Mouse (Mus musculus) olfactory bulb, adult 2 months (tissue): Measurements from ENCODE around the gene Cadm4. TPM values are rescaled to one million over a fixed set of nuclear protein-coding genes. Genes with fewer than 3 reads are reported as not detected.
"Not testable (repeated sequence)": the region's sequence is repeated elsewhere in the genome, so short reads cannot be mapped to it uniquely, and the experiment has no call there.

ENCODE experiments used
- H3K27ac ChIP-seq: fragments of 200-500 bp; 2 replicates; pipeline ENCODE4 v1.5.1; 2012; ENCODE audit warnings: low read depth, low read length; ENCODE audit not compliant: insufficient read depth
- H3K4me1 ChIP-seq: fragments of 200-500 bp; 2 replicates; pipeline ENCODE4 v1.6.1; 2012; ENCODE audit warnings: low read length; ENCODE audit not compliant: control insufficient read depth, insufficient read depth
- H3K4me3 ChIP-seq: fragments of 200-500 bp; 2 replicates; pipeline ENCODE4 v1.5.1; 2012; ENCODE audit warnings: mild to moderate bottlenecking, low read depth, low read length, moderate library complexity; ENCODE audit not compliant: insufficient read depth
- CTCF ChIP-seq: fragments of 200-500 bp; IDR thresholded peaks from 2 replicates; pipeline ENCODE4 v1.5.1; 2012; ENCODE audit warnings: low read depth, mild to moderate bottlenecking, low read length, moderate library complexity; ENCODE audit not compliant: insufficient read depth
- POLR2A ChIP-seq: fragments of 200-500 bp; IDR thresholded peaks from 2 replicates; pipeline ENCODE4 v1.6.1; 2012; ENCODE audit warnings: mild to moderate bottlenecking, low read depth, low read length, moderate library complexity; ENCODE audit not compliant: insufficient read depth
- WGBS: fragments of 180-500 bp; shearing (Covaris S2); methylation state at CpG from one replicate; pipeline ENCODE4 v1.1.7; 2018; 5-methylcytosine and 5-hydroxymethylcytosine counted together
- polyA plus RNA-seq: library from polyadenylated mRNA; stranded (reverse); fragments of >200 nt; gene quantifications from 2 replicates; pipeline ENCODE4 v1.2.4, GENCODE M21; 2012; ENCODE audit warnings: low replicate concordance; ENCODE audit not compliant: missing spikeins, insufficient read depth, insufficient read length

The Cadm4 gene
- polyA plus RNA-seq, 1 experiment, result not detected

DNA sequence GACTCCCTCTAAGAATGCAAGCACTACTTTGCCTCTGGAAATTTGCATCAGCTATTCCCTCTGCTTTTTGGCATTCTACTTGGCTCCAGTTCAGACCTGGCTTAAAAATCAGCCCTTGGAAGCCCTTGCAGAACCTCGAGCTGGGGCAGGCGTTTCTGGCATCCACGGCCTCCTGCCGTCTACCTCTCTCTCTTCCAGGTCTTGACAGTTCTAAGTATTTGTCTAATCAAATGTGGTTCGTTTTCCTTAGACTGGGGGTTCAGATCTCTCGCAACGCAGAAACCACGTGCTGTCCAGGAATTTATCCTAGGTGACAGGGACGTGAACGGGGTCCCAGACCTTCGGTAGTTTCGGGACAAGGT, 24.6 kb downstream of the Cadm4 start:
- peak overlapping the region; percentile 83 for H3K27ac ChIP-seq
- H3K4me1 ChIP-seq, result peaks cover 16% of the 10 kb centered on the region
- H3K4me3 ChIP-seq, result peak overlapping the region; percentile 57
- WGBS, result under 1% methylated on average over 12 of the region's 12 CpGs
- TF ChIP-seq CTCF (no peak), POLR2A (no peak)

DNA sequence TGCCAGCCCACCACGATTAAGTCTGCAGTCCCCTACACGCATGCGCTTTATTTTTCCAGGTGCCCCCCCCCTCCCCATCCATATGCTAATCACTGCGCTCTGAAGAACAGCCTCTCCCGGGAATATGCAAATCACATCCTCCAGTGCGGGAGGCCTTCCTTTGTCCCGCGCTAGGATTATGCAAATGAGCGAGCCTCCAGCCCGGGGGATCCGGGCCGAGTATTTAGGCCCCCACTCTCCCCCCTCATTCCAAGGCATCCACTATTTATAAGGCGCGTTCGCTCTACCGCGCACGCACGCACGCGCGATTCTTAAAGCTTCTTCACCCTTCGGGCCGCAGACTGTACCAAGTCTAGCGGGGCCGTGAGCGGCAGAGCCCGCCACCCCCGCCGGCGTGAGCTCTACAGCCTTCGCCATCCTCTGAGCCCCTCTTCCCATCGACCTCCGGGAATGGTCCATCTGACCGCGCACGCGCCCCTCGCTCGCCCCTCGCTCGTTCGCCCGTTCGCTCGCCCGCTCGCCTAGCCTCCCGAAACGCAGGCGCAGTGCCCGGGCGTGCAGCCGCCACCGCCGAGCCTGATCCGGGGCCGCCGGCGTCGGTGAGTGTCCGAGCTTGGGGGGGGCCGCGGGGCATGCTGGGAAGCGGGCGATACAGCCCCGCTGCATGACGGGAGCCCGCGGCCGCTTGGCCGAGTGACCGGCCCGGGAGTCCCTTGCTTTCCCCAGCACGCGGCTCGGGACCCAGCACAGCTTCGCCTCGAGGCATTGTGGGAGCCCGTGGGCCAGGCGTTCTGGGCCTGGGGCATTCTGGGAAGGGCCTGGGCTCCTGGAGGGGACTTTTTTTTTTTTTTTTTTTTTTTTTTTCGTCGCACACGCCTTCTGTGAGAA, 25.3 kb downstream of the Cadm4 start, which contains the start of gene Zfp428:
Zfp428 (plus strand) TSS at position 169 of the 888 bp plus-strand sequence.
- under 1% methylated on average over 84 of the region's 84 CpGs for WGBS
- peaks cover 16% of the 10 kb centered on the region for H3K4me1 ChIP-seq
- H3K4me3 ChIP-seq, result peak within 1 kb of the TSS; percentile 57
- TF ChIP-seq POLR2A (peak; percentile 52), CTCF (no peak)
- H3K27ac ChIP-seq, result peak within 1 kb of the TSS; percentile 83

DNA sequence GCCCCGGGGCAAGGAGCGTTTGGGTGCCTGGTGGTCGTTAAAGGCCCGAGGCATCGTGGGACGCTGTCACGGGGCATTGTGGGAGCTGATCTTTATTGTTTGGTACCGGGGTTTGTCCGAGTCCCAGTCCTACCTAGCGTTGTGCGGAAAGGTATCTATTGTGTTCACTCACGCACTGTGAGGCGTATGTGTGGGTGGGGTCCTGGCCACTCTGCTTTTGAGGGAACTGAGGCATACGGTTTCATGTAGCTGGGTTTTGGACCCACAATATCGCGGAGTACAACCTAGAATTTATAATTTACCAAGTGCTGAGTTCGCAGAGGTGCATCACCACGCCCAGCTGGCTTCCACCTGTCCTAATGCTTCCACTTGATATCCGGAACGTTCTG, 25.9 kb downstream of the Cadm4 start:
- Histone ChIP-seq H3K27ac (peak overlapping the region; percentile 83), H3K4me3 (peak overlapping the region; percentile 57), H3K4me1 (peaks cover 16% of the 10 kb centered on the region)
- under 1% methylated on average over 20 of the region's 20 CpGs for WGBS
- no peak for TF ChIP-seq POLR2A
- no peak for TF ChIP-seq CTCF

DNA sequence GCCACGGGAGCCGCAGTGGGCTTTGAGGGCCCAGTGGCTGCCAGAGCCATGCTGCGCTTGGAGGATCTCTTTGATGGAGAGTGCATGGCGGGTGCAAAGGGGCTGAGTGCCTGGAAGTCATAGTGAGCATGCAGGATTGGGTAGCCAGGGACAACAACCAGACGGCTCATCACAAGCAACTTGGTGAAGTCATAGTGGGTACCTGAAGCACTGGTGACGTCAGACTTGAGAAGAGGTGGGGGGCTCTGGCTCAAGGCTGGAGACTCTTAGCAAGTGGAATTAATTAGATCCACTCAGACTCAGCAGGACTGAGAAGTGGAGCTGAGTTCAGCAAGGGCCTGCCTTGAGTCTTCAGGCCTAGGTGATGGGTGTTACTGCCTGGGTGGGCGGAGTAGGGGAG, 30.5 kb downstream of the Cadm4 start, which contains the start of gene AC161166.1:
AC161166.1 (minus strand) TSS at position 101 of the 400 bp plus-strand sequence.
- 82% methylated on average over 7 of the region's 7 CpGs for WGBS
- Histone ChIP-seq H3K4me3 (no peak within 1 kb of the TSS), H3K4me1 (no peaks in the 10 kb centered on the region), H3K27ac (no peak within 1 kb of the TSS)
- TF ChIP-seq POLR2A, result no peak

DNA sequence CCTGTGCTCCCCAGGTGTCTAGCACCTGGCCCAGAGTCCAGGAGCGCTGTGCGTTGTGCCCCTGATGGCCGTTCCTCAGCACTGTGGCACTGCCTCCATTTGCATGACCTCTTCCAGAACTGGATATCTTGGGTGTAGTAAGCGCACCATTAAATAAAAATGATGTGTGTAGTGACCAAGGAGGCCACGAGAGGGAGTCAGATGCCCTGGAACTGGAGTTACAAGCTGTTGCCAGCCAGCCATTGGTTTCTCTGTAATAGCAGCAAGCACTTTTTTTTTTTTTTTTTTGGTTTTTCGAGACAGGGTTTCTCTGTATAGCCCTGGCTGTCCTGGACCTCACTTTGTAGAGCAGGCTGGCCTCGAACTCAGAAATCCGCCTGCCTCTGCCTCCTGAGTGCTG, 34.5 kb downstream of the Cadm4 start:
- H3K4me1 ChIP-seq, H3K4me3 ChIP-seq, H3K27ac ChIP-seq: not testable (repeated sequence)
- WGBS, result 68% methylated on average over 8 of the region's 8 CpGs

DNA sequence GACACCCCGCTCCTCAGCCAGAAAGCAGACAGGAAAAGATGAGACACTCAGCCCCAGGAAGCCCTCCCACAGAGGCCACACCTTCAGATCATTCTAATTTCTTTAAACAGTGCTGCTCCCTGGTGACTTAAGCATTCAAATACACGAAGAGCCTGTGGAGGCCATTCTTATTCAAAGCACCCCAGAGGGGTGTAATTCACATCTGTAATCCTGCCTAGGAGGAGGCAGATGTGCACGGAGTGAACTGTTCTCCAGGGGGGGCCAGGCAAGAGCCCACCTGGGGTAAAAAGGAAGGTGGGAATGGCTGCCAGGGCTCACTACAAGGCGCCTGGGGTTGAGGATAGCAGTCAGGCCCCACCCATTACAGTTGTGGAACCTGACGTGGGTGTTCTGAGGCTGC, 35.3 kb downstream of the Cadm4 start:
- Histone ChIP-seq H3K27ac (0 out of 2 replicates have a peak overlapping the region, but pooled peaks have one; percentile 36), H3K4me1 (peaks cover 6% of the 10 kb centered on the region; the same call in 1 of the 2 replicates), H3K4me3 (no peak overlapping the region)
- TF ChIP-seq CTCF, result no peak
- no peak for TF ChIP-seq POLR2A
- WGBS, result 42% methylated on average over 5 of the region's 5 CpGs

DNA sequence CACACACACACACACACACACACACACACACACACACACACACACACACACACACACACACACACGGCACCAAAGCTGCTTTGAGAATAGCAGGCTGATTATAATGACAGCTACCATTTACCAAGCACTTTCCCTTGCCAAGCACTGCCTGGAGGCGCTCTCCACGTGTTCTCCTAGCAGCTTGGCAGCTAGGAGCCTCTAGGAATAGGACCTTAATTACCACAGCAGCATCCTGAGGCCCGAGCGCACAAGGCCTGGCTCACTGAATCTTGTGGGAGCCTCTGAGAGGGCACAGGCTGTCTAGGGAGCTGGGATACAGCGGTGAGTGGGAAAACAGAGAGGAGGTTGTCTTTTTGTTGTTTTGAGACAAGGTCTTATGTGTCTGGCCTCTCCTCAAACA, 35.8 kb downstream of the Cadm4 start:
- H3K4me3 ChIP-seq, result no peak overlapping the region
- TF ChIP-seq CTCF, result no peak
- no peak for TF ChIP-seq POLR2A
- WGBS, result 18% methylated on average over 6 of the region's 6 CpGs
- 0 out of 2 replicates have a peak overlapping the region, but pooled peaks have one; percentile 36 for H3K27ac ChIP-seq
- peaks cover 6% of the 10 kb centered on the region; the same call in 1 of the 2 replicates for H3K4me1 ChIP-seq

DNA sequence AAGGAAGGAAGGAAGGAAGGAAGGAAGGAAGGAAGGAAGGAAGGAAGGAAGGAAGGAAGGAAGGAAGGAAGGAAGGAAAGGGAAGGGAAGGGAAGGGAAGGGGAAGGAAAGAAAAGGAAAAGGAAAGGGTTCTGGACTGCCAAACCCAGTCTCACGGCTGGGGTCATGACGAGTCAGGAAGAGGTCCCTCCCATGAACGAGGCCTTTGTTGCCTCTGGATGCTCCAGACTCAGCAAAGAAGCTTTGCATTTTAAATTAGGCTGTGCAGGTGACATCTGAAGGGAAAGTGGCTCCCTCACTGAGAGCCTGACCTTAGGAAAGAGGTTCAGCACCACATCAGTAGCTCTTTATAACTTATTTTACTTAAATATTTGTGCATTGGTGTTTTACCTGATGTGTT, 37.3 kb downstream of the Cadm4 start:
- no peak for TF ChIP-seq CTCF
- TF ChIP-seq POLR2A, result no peak
- no peak overlapping the region for H3K4me3 ChIP-seq
- no peak overlapping the region for H3K27ac ChIP-seq
- peaks cover 6% of the 10 kb centered on the region; the same call in 1 of the 2 replicates for H3K4me1 ChIP-seq
- 46% methylated on average over 3 of the region's 3 CpGs for WGBS

DNA sequence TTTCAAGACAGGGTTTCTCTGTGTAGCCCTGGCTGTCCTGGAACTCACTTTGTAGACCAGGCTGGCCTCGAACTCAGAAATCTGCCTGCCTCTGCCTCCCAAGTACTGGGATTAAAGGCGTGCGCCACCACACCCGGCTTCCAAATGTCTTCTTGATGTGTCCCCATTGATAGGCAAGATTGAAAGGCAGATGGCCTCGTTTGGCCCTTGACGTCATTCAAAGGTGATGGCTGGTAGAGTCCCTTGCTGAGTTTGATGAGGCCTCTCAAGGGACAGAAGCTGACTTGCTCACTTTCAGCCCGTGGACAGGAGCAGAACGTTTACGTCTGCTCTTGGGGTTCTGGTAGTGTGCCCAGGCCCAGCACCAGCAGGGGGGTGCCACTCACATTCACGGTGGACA, 38.2 kb downstream of the Cadm4 start:
- H3K27ac ChIP-seq, H3K4me3 ChIP-seq, H3K4me1 ChIP-seq: not testable (repeated sequence)
- WGBS, result 82% methylated on average over 10 of the region's 10 CpGs

DNA sequence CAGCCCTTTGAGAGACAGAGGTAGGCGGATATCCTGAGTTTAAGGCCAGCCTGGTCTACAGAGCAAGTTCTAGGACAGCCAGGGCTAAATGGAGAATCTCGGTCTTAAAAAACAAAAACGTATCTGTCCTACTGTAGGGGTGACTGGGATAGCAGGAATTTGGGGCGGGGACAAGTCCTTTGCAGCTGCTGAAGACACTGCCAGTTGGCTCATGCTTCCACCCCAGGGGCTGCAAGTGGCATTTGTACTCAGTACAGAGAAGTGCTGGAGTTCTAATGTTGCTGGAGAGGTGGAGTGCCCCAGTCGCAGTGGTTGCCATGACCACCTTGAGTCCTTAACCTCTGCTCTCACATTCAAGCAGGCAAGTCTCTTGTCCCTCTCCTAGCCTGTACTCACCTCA, 41.0 kb downstream of the Cadm4 start:
- H3K27ac ChIP-seq, result no peak overlapping the region
- H3K4me3 ChIP-seq, result no peak overlapping the region
- WGBS, result 44% methylated on average over 5 of the region's 5 CpGs
- peaks cover 10% of the 10 kb centered on the region for H3K4me1 ChIP-seq
- TF ChIP-seq POLR2A, result no peak
- no peak for TF ChIP-seq CTCF
